Mouse (Mus musculus) stomach, embryonic 16.5 days (tissue): ENCODE measurements around the gene Susd3. TPM values are rescaled to one million over a fixed set of nuclear protein-coding genes. Genes with fewer than 3 reads are reported as not detected.

Experiments used
- ATAC-seq: fragments of 200-750 bp; cut with Nextera tagmentation; 2 replicates; pipeline ENCODE4 v1.8.0; 2017; ENCODE audit warnings: moderate number of reproducible peaks, moderate TSS enrichment; ENCODE audit not compliant: insufficient read depth, low FRiP score
- H3K27ac ChIP-seq: fragments of 300-500 bp; sonication (generic); 2 replicates; pipeline ENCODE4 v1.5.1; 2014; ENCODE audit warnings: low read length
- H3K27me3 ChIP-seq: fragments of 300-500 bp; sonication (generic); 2 replicates; pipeline ENCODE4 v1.6.1; 2014; ENCODE audit warnings: low read length, control low read depth, mixed read lengths; ENCODE audit not compliant: control insufficient read depth, insufficient read depth
- H3K36me3 ChIP-seq: fragments of 300-500 bp; sonication (generic); 2 replicates; pipeline ENCODE4 v1.6.1; 2014; ENCODE audit warnings: low read length; ENCODE audit not compliant: control insufficient read depth, insufficient read depth
- H3K4me1 ChIP-seq: fragments of 300-500 bp; sonication (generic); 2 replicates; pipeline ENCODE4 v1.6.1; 2014; ENCODE audit warnings: low read length, control low read depth, mixed read lengths; ENCODE audit not compliant: control insufficient read depth, insufficient read depth
- H3K4me2 ChIP-seq: fragments of 300-500 bp; sonication (generic); 2 replicates; pipeline ENCODE4 v1.6.1; 2014; ENCODE audit warnings: low read depth, low read length, mixed read lengths
- H3K4me3 ChIP-seq: fragments of 300-500 bp; sonication (generic); replicated peaks from 2 replicates; pipeline ENCODE4 v1.5.1; 2014; ENCODE audit warnings: mild to moderate bottlenecking, low read length
- H3K9ac ChIP-seq: fragments of 300-500 bp; sonication (generic); 2 replicates; pipeline ENCODE4 v1.6.1; 2014; ENCODE audit warnings: low read length
- H3K9me3 ChIP-seq: fragments of 300-500 bp; sonication (generic); replicated peaks from 2 replicates; pipeline ENCODE4 v1.6.1; 2016; ENCODE audit warnings: low read length, control low read depth; ENCODE audit not compliant: control insufficient read depth
- WGBS: fragments of 180-500 bp; shearing (Covaris S2); extraction: QIAGEN DNeasy Blood & Tissue Kit; methylation state at CpG from one replicate; pipeline ENCODE4 v1.1.7; 2014; 5-methylcytosine and 5-hydroxymethylcytosine counted together
- polyA plus RNA-seq: library from polyadenylated mRNA; unstranded; fragments of >200 nt; fragmentation: Nextera tagmentation; extraction: Ambion mirVana; gene quantifications from 2 replicates; pipeline ENCODE4 v1.2.1, GENCODE M21; 2015

Susd3 gene
- polyA plus RNA-seq, result 0.95 and 1.2 TPM in 2 replicates

GRCm38 (mm10) chr13:49248467-49248862 is at the start of gene Susd3:
Gene Susd3 (minus strand): TSS chr13:49248706.
- Histone ChIP-seq H3K36me3 (no peaks in the 10 kb centered on the region), H3K4me2 (peak within 1 kb of the TSS; percentile 71), H3K4me1 (peaks cover 5% of the 10 kb centered on the region; the same call in 1 of the 2 replicates), H3K4me3 (peak within 1 kb of the TSS; percentile 45), H3K27me3 (peaks cover 16% of the 10 kb centered on the region), H3K9me3 (no peaks in the 10 kb centered on the region), H3K27ac (no peak within 1 kb of the TSS), H3K9ac (peak within 1 kb of the TSS; percentile 54; the same call in 1 of the 2 replicates)
- ATAC-seq, result no peak
- WGBS, result 14% methylated on average over 7 of the region's 8 CpGs

GRCm38 (mm10) chr13:49296270-49296669 is 47.8 kb upstream of the Susd3 start:
- no peak overlapping the region for H3K9ac ChIP-seq
- no peaks in the 10 kb centered on the region for H3K36me3 ChIP-seq
- peaks cover 5% of the 10 kb centered on the region; the same call in 1 of the 2 replicates for H3K4me1 ChIP-seq
- no peak overlapping the region for H3K27ac ChIP-seq
- no peaks in the 10 kb centered on the region for H3K9me3 ChIP-seq
- H3K27me3 ChIP-seq, result no peaks in the 10 kb centered on the region
- no peak overlapping the region for H3K4me3 ChIP-seq
- no peak for ATAC-seq
- WGBS, result 73% methylated on average over 7 of the region's 7 CpGs
- no peak overlapping the region for H3K4me2 ChIP-seq

GRCm38 (mm10) chr13:49294108-49294507 is 45.6 kb upstream of the Susd3 start:
- no peak overlapping the region for H3K9ac ChIP-seq
- no peaks in the 10 kb centered on the region for H3K9me3 ChIP-seq
- WGBS, result 62% methylated on average over 9 of the region's 9 CpGs
- no peaks in the 10 kb centered on the region for H3K27me3 ChIP-seq
- peaks cover 2% of the 10 kb centered on the region; the same call in 1 of the 2 replicates for H3K4me1 ChIP-seq
- no peak for ATAC-seq
- H3K4me2 ChIP-seq, result no peak overlapping the region
- H3K4me3 ChIP-seq, result no peak overlapping the region
- H3K27ac ChIP-seq, result no peak overlapping the region
- no peaks in the 10 kb centered on the region for H3K36me3 ChIP-seq

- no peak for ATAC-seq
Measured at GRCm38 (mm10) chr13:49291949-49292348, 43.4 kb upstream of the Susd3 start.

GRCm38 (mm10) chr13:49291398-49291797 is 42.9 kb upstream of the Susd3 start:
- no peaks in the 10 kb centered on the region for H3K36me3 ChIP-seq
- no peak overlapping the region for H3K4me2 ChIP-seq
- no peaks in the 10 kb centered on the region for H3K9me3 ChIP-seq
- no peak overlapping the region for H3K9ac ChIP-seq
- H3K27ac ChIP-seq, result no peak overlapping the region
- H3K4me1 ChIP-seq, result no peaks in the 10 kb centered on the region
- 65% methylated on average over 1 of the region's 1 CpGs for WGBS
- H3K4me3 ChIP-seq, result no peak overlapping the region
- no peak for ATAC-seq
- H3K27me3 ChIP-seq, result no peaks in the 10 kb centered on the region

More at GRCm38 (mm10) chr13:49291949-49292348, 43.4 kb upstream of the Susd3 start:
- no peaks in the 10 kb centered on the region for H3K27me3 ChIP-seq
- WGBS, result 87% methylated on average over 6 of the region's 6 CpGs
- no peaks in the 10 kb centered on the region for H3K9me3 ChIP-seq
- no peaks in the 10 kb centered on the region for H3K36me3 ChIP-seq
- no peak overlapping the region for H3K9ac ChIP-seq
- no peak overlapping the region for H3K4me3 ChIP-seq
- H3K4me2 ChIP-seq, result no peak overlapping the region
- H3K27ac ChIP-seq, result no peak overlapping the region
- no peaks in the 10 kb centered on the region for H3K4me1 ChIP-seq

GRCm38 (mm10) chr13:49287224-49287623 is 38.7 kb upstream of the Susd3 start:
- no peak overlapping the region for H3K27ac ChIP-seq
- 80% methylated on average over 6 of the region's 6 CpGs for WGBS
- H3K9ac ChIP-seq, result no peak overlapping the region
- H3K27me3 ChIP-seq, result no peaks in the 10 kb centered on the region
- H3K4me1 ChIP-seq, result no peaks in the 10 kb centered on the region
- no peak overlapping the region for H3K4me2 ChIP-seq
- H3K4me3 ChIP-seq, result no peak overlapping the region
- H3K36me3 ChIP-seq, result no peaks in the 10 kb centered on the region
- H3K9me3 ChIP-seq, result no peaks in the 10 kb centered on the region
- ATAC-seq, result no peak

GRCm38 (mm10) chr13:49286750-49287149 is 38.2 kb upstream of the Susd3 start:
- peak; percentile 92 for ATAC-seq
- H3K27me3 ChIP-seq, result no peaks in the 10 kb centered on the region
- H3K27ac ChIP-seq, result no peak overlapping the region
- H3K4me3 ChIP-seq, result no peak overlapping the region
- no peaks in the 10 kb centered on the region for H3K9me3 ChIP-seq
- H3K4me2 ChIP-seq, result no peak overlapping the region
- WGBS, result 57% methylated on average over 3 of the region's 3 CpGs
- H3K36me3 ChIP-seq, result no peaks in the 10 kb centered on the region
- no peaks in the 10 kb centered on the region for H3K4me1 ChIP-seq
- no peak overlapping the region for H3K9ac ChIP-seq

- no peaks in the 10 kb centered on the region for H3K36me3 ChIP-seq
- H3K9ac ChIP-seq, result no peak overlapping the region
- H3K9me3 ChIP-seq, result no peaks in the 10 kb centered on the region; the same call in 1 of the 2 replicates
- H3K27ac ChIP-seq, result no peak overlapping the region
- H3K4me2 ChIP-seq, result no peak overlapping the region
- whole genome bisulfite sequencing, result 78% methylated on average over 9 of the region's 9 CpGs
- no peak for ATAC-seq
- no peaks in the 10 kb centered on the region for H3K4me1 ChIP-seq
- no peak overlapping the region for H3K4me3 ChIP-seq
- no peaks in the 10 kb centered on the region for H3K27me3 ChIP-seq
Measured at GRCm38 (mm10) chr13:49283686-49284085, 35.2 kb upstream of the Susd3 start.

GRCm38 (mm10) chr13:49282168-49282567 is 33.7 kb upstream of the Susd3 start:
- Histone ChIP-seq H3K36me3 (no peaks in the 10 kb centered on the region), H3K9me3 (no peaks in the 10 kb centered on the region; the same call in 1 of the 2 replicates), H3K4me2 (no peak overlapping the region), H3K4me3 (no peak overlapping the region), H3K27me3 (no peaks in the 10 kb centered on the region), H3K27ac (no peak overlapping the region), H3K9ac (no peak overlapping the region), H3K4me1 (no peaks in the 10 kb centered on the region)
- ATAC-seq, result no peak
- WGBS, result 47% methylated on average over 2 of the region's 2 CpGs
